Mouse (Mus musculus) lung, embryonic 14.5 days (tissue): ENCODE results near the gene Gm3239. TPM values are rescaled to one million over a fixed set of nuclear protein-coding genes. Genes with fewer than 3 reads are reported as not detected.
"Not testable (repeated sequence)": the region's sequence is repeated elsewhere in the genome, so short reads cannot be mapped to it uniquely, and the experiment has no call there.

Experiments
- ATAC-seq: fragments of 200-750 bp; cut with Nextera tagmentation; 2 replicates; pipeline ENCODE4 v1.8.0; 2017; ENCODE audit warnings: mild to moderate bottlenecking, moderate TSS enrichment, moderate library complexity; ENCODE audit not compliant: insufficient read depth
- DNase-seq: peaks from one replicate; pipeline ENCODE4 v3.0.0-alpha.2; 2015
- H3K27ac ChIP-seq: fragments of 300-500 bp; sonication (generic); 2 replicates; pipeline ENCODE4 v1.5.1; 2014; ENCODE audit warnings: low read depth, mild to moderate bottlenecking, moderate library complexity
- H3K27me3 ChIP-seq: fragments of 300-500 bp; sonication (generic); 2 replicates; pipeline ENCODE4 v1.6.1; 2014; ENCODE audit warnings: low read length, control low read depth; ENCODE audit not compliant: insufficient read depth
- H3K36me3 ChIP-seq: fragments of 300-500 bp; sonication (generic); 2 replicates; pipeline ENCODE4 v1.6.1; 2014; ENCODE audit warnings: control low read depth; ENCODE audit not compliant: insufficient read depth
- H3K4me1 ChIP-seq: fragments of 300-500 bp; sonication (generic); 2 replicates; pipeline ENCODE4 v1.6.1; 2014; ENCODE audit warnings: antibody characterized with exemption, control low read depth; ENCODE audit not compliant: insufficient read depth
- H3K4me2 ChIP-seq: fragments of 300-500 bp; sonication (generic); 2 replicates; pipeline ENCODE4 v1.6.1; 2014; ENCODE audit warnings: mild to moderate bottlenecking
- H3K4me3 ChIP-seq: fragments of 300-500 bp; sonication (generic); 2 replicates; pipeline ENCODE4 v1.5.1; 2014; ENCODE audit warnings: low read depth, low read length
- H3K9ac ChIP-seq: fragments of 300-500 bp; sonication (generic); 2 replicates; pipeline ENCODE4 v1.6.1; 2014
- H3K9me3 ChIP-seq: fragments of 300-500 bp; sonication (generic); 2 replicates; pipeline ENCODE4 v1.6.1; 2016; ENCODE audit warnings: low read depth, low read length, control low read depth
- CTCF ChIP-seq: IDR thresholded peaks from 2 replicates; pipeline ENCODE4 v1.5.1; 2016; ENCODE audit warnings: antibody characterized with exemption, low read depth
- WGBS: fragments of 180-500 bp; shearing (Covaris S2); extraction: QIAGEN DNeasy Blood & Tissue Kit; methylation state at CpG from one replicate; pipeline ENCODE4 v1.1.7; 2014; 5-methylcytosine and 5-hydroxymethylcytosine counted together
- polyA plus RNA-seq: library from polyadenylated mRNA; unstranded; fragments of >200 nt; fragmentation: Nextera tagmentation; extraction: Ambion mirVana; gene quantifications from 2 replicates; pipeline ENCODE4 v1.2.1, GENCODE M21; 2014

The Gm3239 gene
- 0.13 TPM in 1 of 2 replicates, not detected in the other for polyA plus RNA-seq

- not testable (repeated sequence) for H3K27me3 ChIP-seq, ATAC-seq, H3K4me3 ChIP-seq, H3K4me1 ChIP-seq, DNase-seq, H3K27ac ChIP-seq, H3K36me3 ChIP-seq, H3K9ac ChIP-seq, H3K9me3 ChIP-seq, H3K4me2 ChIP-seq
- no CpG with 5 or more reads among the region's 2 CpGs for WGBS
These were observed at the start of gene Gm3239 for GRCm38 (mm10) chr14:4663892-4664291. Gene Gm3239 (plus strand): TSS chr14:4664192.

GRCm38 (mm10) chr14:4632052-4632451, 31.9 kb upstream of the Gm3239 start, which contains the start of gene Gm8159:
Gene Gm8159 (plus strand): TSS chr14:4632352.
- not testable (repeated sequence) for ATAC-seq, H3K4me2 ChIP-seq, H3K27ac ChIP-seq, H3K4me1 ChIP-seq, DNase-seq, H3K9me3 ChIP-seq, H3K9ac ChIP-seq, H3K4me3 ChIP-seq, H3K27me3 ChIP-seq, H3K36me3 ChIP-seq
- WGBS = no CpG with 5 or more reads among the region's 2 CpGs

GRCm38 (mm10) chr14:4649309-4649708, 14.7 kb upstream of the Gm3239 start:
- H3K9ac ChIP-seq, H3K4me1 ChIP-seq, H3K27ac ChIP-seq, H3K9me3 ChIP-seq, H3K36me3 ChIP-seq, H3K27me3 ChIP-seq, ATAC-seq: not testable (repeated sequence)
- Histone ChIP-seq H3K4me3 (peak overlapping the region; percentile 4; the same call in 1 of the 2 replicates), H3K4me2 (peak overlapping the region; percentile 53)
- TF ChIP-seq CTCF = 0 out of 2 replicates have a peak, but pooled peaks have one; percentile 13
- peak; percentile 0 for DNase-seq
- 3% methylated on average over 16 of the region's 18 CpGs for WGBS

- H3K27ac ChIP-seq, H3K4me2 ChIP-seq, H3K4me3 ChIP-seq, H3K4me1 ChIP-seq, H3K9ac ChIP-seq, DNase-seq, H3K9me3 ChIP-seq, ATAC-seq, H3K27me3 ChIP-seq, H3K36me3 ChIP-seq: not testable (repeated sequence)
- 0% methylated on average over 3 of the region's 9 CpGs for WGBS
- peak; percentile 44 for TF ChIP-seq CTCF
These were observed 13.7 kb upstream of the Gm3239 start for GRCm38 (mm10) chr14:4650324-4650723.

- not testable (repeated sequence) for H3K4me3 ChIP-seq, ATAC-seq, DNase-seq, H3K27me3 ChIP-seq, H3K9ac ChIP-seq, H3K36me3 ChIP-seq, H3K4me2 ChIP-seq, H3K27ac ChIP-seq, H3K4me1 ChIP-seq, H3K9me3 ChIP-seq
- 71% methylated on average over 1 of the region's 2 CpGs for WGBS
These were observed 44.9 kb downstream of the Gm3239 start, which contains the start of gene Gm7876 for GRCm38 (mm10) chr14:4708938-4709337. Gene Gm7876 (plus strand): TSS chr14:4709238.

Other genes starting within 250 kb of the Gm3239 start
- 0.22 and 0.96 TPM in 2 replicates for gene Gm3164, start 248.7 kb upstream of the Gm3239 start, polyA plus RNA-seq
- not detected in 2 replicates for gene Gm3173, start 233.2 kb upstream of the Gm3239 start, polyA plus RNA-seq
- not detected in 2 replicates for gene Gm3182, start 182.4 kb upstream of the Gm3239 start, polyA plus RNA-seq
- gene Gm3047, start 108.8 kb upstream of the Gm3239 start, polyA plus RNA-seq = not detected in 2 replicates
- not detected in 2 replicates for gene Gm8159, start 31.8 kb upstream of the Gm3239 start, polyA plus RNA-seq
- gene Gm7876, start 45.0 kb downstream of the Gm3239 start, polyA plus RNA-seq = not detected in 2 replicates
- 0.15 and 0.29 TPM in 2 replicates for gene Gm3252, start 62.6 kb downstream of the Gm3239 start, polyA plus RNA-seq
- gene Gm9602, start 112.1 kb downstream of the Gm3239 start, polyA plus RNA-seq = not detected in 2 replicates
- gene Gm3269, start 173.9 kb downstream of the Gm3239 start, polyA plus RNA-seq = not detected in 2 replicates
- gene Gm3264, start 191.4 kb downstream of the Gm3239 start, polyA plus RNA-seq = 0.42 and 1.0 TPM in 2 replicates
- gene Gm3278, start 228.2 kb downstream of the Gm3239 start, polyA plus RNA-seq = not detected in 2 replicates